Mouse (Mus musculus) embryonic facial prominence, embryonic 15.5 days (tissue): ENCODE measurements around the gene Zmynd10. TPM values are rescaled to one million over a fixed set of nuclear protein-coding genes. Genes with fewer than 3 reads are reported as not detected.
A peak's percentile ranks its signal among the peaks of the same experiment; 100 is the strongest.

Experiments
- ATAC-seq: fragments of 200-750 bp; cut with Nextera tagmentation; 2 replicates; pipeline ENCODE4 v1.8.0; 2017; ENCODE audit warnings: low read depth, moderate TSS enrichment; ENCODE audit not compliant: insufficient number of reproducible peaks, low FRiP score, low TSS enrichment
- H3K27ac ChIP-seq: fragments of 300-500 bp; sonication (generic); replicated peaks from 2 replicates; pipeline ENCODE4 v1.5.1; 2015; ENCODE audit warnings: mild to moderate bottlenecking, inconsistent platforms
- H3K27me3 ChIP-seq: fragments of 300-500 bp; sonication (generic); 2 replicates; pipeline ENCODE4 v1.6.1; 2015; ENCODE audit warnings: inconsistent platforms
- H3K36me3 ChIP-seq: fragments of 300-500 bp; sonication (generic); 2 replicates; pipeline ENCODE4 v1.6.1; 2015; ENCODE audit warnings: mild to moderate bottlenecking, inconsistent platforms
- H3K4me1 ChIP-seq: fragments of 300-500 bp; sonication (generic); 2 replicates; pipeline ENCODE4 v1.6.1; 2015; ENCODE audit warnings: inconsistent platforms
- H3K4me2 ChIP-seq: fragments of 300-500 bp; sonication (generic); replicated peaks from 2 replicates; pipeline ENCODE4 v1.6.1; 2015; ENCODE audit warnings: mild to moderate bottlenecking, inconsistent platforms
- H3K4me3 ChIP-seq: fragments of 300-500 bp; sonication (generic); replicated peaks from 2 replicates; pipeline ENCODE4 v1.5.1; 2015; ENCODE audit warnings: mild to moderate bottlenecking, inconsistent platforms
- H3K9ac ChIP-seq: fragments of 300-500 bp; sonication (generic); 2 replicates; pipeline ENCODE4 v1.6.1; 2015; ENCODE audit warnings: inconsistent platforms
- H3K9me3 ChIP-seq: fragments of 300-500 bp; sonication (generic); replicated peaks from 2 replicates; pipeline ENCODE4 v1.6.1; 2016; ENCODE audit warnings: inconsistent platforms
- whole genome bisulfite sequencing: fragments of 180-500 bp; shearing (Covaris S2); methylation state at CpG from one replicate; pipeline ENCODE4 v1.1.7; 2015; 5-methylcytosine and 5-hydroxymethylcytosine counted together
- polyA plus RNA-seq: library from polyadenylated mRNA; unstranded; fragments of >200 nt; fragmentation: Nextera tagmentation; extraction: Ambion mirVana; gene quantifications from 2 replicates; pipeline ENCODE4 v1.2.1, GENCODE M21; 2015

Zmynd10 gene
- polyA plus RNA-seq, 1 experiment from 2014 or later = 25.9 TPM

DNA sequence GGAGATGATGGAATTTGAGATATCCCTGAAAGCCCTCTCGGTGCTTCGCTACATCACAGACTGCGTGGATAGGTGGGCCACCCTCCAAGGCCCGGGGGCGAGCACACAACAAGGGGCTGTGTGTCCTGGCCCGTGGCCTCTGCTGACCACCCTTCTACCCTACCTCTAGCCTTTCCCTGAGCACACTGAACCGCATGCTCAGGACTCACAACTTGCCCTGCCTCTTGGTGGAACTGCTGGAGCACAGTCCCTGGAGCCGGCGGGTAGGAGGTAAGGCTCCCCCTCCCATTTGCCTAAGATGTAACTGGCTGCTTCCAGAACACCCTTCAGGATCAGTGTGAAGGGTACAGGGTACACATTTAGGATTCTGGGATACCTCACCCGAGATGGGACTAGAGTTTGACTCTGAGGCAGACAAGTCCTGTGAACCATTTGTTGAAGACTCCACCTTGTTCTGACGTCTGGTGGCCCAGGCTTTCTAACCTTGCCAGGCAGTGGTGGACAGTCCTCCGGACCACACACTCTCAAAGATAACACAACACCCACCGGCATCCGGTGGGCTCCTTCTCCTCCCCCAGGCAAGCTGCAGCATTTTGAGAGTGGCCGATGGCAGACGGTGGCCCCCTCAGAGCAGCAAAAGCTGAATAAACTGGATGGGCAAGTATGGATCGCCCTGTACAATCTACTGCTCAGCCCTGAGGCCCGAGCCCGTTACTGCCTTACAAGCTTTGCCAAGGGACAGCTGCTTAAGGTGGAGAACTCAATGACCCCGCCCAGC, 2.4 kb downstream of the Zmynd10 start:
- Histone ChIP-seq H3K36me3 (peaks cover 11% of the 10 kb centered on the region), H3K9me3 (no peaks in the 10 kb centered on the region), H3K9ac (no peak overlapping the region; the same call in 1 of the 2 replicates), H3K27ac (no peak overlapping the region), H3K27me3 (no peaks in the 10 kb centered on the region), H3K4me1 (peaks cover 65% of the 10 kb centered on the region), H3K4me2 (no peak overlapping the region), H3K4me3 (no peak overlapping the region)
- no peak for ATAC-seq
- WGBS = 77% methylated on average over 20 of the region's 20 CpGs

DNA sequence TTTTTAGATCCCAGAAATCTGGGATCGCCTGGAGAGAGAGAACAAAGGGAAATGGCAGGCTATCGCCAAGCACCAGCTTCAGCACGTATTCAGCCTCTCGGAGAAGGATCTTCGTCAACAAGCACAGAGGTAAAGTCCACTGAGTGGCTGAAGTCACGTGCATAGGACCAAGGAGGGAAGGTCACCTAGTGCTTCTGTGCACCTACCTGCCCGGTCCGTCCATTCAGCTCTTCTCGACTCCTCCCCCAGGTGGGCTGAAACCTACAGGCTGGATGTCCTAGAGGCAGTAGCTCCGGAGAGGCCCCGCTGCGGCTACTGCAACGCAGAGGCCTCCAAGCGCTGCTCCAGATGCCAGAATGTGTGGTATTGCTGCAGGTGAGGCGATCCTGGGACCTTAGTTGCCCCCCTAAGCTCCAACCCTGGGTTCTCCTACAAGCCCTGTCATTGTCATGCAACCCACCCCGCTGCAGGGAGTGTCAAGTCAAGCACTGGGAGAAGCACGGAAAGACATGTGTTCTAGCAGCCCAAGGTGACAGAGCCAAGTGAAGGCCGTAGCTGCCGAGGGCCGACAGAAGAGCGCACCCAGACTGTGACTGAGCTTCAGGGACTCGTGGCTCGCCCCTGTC, 3.5 kb downstream of the Zmynd10 start:
- peaks cover 69% of the 10 kb centered on the region for H3K4me1 ChIP-seq
- no peaks in the 10 kb centered on the region for H3K27me3 ChIP-seq
- 36% methylated on average over 23 of the region's 23 CpGs for WGBS
- H3K9me3 ChIP-seq = no peaks in the 10 kb centered on the region
- H3K27ac ChIP-seq = peak overlapping the region; percentile 85
- H3K4me2 ChIP-seq = peak overlapping the region; percentile 92
- H3K4me3 ChIP-seq = peak overlapping the region; percentile 51
- 0 out of 2 replicates have a peak overlapping the region, but pooled peaks have one; percentile 59 for H3K9ac ChIP-seq
- no peaks in the 10 kb centered on the region for H3K36me3 ChIP-seq
- no peak for ATAC-seq

DNA sequence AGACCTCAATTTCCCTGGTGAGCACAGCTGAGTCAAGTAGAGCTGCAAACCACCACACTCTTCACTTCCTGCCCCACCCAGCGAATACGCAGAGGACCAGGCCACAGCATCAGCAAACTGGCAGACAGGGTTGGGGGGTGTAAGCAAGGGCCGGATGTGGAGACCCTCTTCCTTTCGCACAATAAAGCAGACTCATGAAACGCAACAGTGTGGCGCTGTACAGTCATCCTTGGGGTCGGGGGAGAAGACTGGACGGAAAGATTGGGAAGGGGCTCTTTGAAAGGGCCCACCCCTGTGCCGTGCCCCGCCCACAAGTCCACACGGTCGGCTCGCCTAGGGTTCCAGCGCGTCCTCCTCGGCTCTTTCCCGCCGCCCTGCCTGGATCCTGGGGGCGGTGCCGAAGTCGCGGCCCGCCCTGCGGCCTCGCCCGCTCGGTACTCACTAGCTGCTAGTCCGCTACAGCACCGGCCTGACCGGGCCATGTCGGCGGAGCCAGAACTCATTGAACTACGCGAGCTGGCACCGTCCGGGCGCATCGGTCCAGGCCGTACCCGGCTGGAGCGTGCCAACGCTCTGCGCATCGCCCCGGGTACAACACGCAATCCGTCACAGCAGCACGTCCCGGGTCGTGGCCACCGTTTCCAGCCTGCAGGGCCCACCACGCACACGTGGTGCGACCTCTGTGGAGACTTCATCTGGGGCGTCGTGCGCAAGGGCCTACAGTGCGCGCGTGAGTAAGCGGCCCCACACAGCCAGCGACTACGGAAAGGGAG, 4.2 kb downstream of the Zmynd10 start, which contains the start of gene Rassf1:
Gene Rassf1 (plus strand): TSS at position 439 of the 773 bp plus-strand sequence.
- Histone ChIP-seq H3K36me3 (no peaks in the 10 kb centered on the region), H3K4me3 (peak within 1 kb of the TSS; percentile 51), H3K9ac (peak within 1 kb of the TSS; percentile 59), H3K27me3 (no peaks in the 10 kb centered on the region), H3K27ac (peak within 1 kb of the TSS; percentile 85), H3K4me1 (peaks cover 72% of the 10 kb centered on the region), H3K9me3 (no peaks in the 10 kb centered on the region), H3K4me2 (peak within 1 kb of the TSS; percentile 92)
- under 1% methylated on average over 63 of the region's 63 CpGs for WGBS
- peak; percentile 65 for ATAC-seq

DNA sequence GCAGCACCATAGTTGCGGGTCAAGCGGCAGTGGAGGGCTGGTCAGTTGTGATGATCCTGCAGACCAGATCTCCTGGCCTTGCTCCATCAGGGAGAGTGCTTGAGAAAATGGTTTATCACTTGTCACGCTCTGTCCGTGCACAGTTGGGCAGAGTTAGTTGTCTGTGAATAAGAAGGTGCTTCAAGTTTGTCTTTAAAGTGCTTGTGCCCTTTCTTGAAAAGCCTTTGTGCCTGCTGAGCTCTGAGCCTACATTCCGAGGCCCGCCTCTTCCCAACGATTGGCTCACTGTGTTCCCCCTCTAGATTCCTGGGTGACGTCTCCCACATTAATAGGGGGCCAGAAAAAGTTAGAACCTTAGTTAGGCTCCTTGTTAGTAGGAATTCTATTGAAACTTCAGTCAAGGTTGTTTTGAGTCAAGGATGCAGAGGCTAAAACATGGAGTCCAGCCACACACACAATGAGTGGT, 4.8 kb downstream of the Zmynd10 start:
- 6% methylated on average over 8 of the region's 8 CpGs for WGBS
- peak overlapping the region; percentile 85 for H3K27ac ChIP-seq
- ATAC-seq = no peak

DNA sequence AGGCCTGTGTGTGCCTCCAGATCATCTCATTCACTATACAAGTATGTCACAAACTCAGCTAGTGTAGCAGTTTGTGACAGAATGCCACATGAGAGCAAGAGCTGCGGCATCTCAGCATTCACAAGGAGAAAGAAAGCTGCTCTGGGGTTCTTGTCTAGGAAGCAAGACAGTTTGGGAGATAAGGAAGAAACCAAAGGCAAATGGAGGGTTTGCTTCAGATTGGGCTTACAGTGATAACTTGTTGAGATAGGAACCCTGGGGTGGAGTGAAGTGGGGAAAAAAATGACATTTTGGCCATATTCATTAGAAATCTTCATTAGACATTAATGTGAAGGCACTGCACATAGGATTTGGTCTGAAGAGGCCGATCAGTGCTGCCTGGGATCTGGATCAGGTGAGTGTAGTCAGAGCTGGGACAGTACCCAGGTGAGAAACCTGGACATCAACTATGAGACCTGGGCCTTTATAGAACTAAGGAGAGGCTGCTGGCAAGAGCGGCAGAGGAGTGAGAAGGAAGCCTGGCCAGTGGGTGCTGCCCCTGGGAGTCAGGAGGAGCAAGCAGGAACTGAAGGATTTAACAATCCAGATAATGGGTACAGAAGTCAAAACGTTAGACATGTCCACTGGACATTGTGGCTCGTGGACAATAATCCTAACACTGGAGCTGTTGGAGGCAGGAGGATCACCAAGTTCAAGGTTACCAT, 5.7 kb downstream of the Zmynd10 start:
- peaks cover 70% of the 10 kb centered on the region for H3K4me1 ChIP-seq
- peaks cover 10% of the 10 kb centered on the region for H3K36me3 ChIP-seq
- H3K9ac ChIP-seq = no peak overlapping the region
- peak overlapping the region; percentile 92 for H3K4me2 ChIP-seq
- H3K27ac ChIP-seq = peak overlapping the region; percentile 85; the same call in 1 of the 2 replicates
- no peak for ATAC-seq
- 80% methylated on average over 5 of the region's 5 CpGs for WGBS
- peak overlapping the region; percentile 83 for H3K4me3 ChIP-seq
- H3K27me3 ChIP-seq = no peaks in the 10 kb centered on the region
- H3K9me3 ChIP-seq = no peaks in the 10 kb centered on the region

More for the DNA sequence above, 4.8 kb downstream of the Zmynd10 start:
- Histone ChIP-seq H3K4me1 (peaks cover 72% of the 10 kb centered on the region), H3K4me3 (peak overlapping the region; percentile 51), H3K9me3 (no peaks in the 10 kb centered on the region), H3K9ac (peak overlapping the region; percentile 59), H3K27me3 (no peaks in the 10 kb centered on the region), H3K36me3 (0 out of 2 replicates have a peak, but pooled peaks cover 3% of the 10 kb centered on the region), H3K4me2 (peak overlapping the region; percentile 92)

DNA sequence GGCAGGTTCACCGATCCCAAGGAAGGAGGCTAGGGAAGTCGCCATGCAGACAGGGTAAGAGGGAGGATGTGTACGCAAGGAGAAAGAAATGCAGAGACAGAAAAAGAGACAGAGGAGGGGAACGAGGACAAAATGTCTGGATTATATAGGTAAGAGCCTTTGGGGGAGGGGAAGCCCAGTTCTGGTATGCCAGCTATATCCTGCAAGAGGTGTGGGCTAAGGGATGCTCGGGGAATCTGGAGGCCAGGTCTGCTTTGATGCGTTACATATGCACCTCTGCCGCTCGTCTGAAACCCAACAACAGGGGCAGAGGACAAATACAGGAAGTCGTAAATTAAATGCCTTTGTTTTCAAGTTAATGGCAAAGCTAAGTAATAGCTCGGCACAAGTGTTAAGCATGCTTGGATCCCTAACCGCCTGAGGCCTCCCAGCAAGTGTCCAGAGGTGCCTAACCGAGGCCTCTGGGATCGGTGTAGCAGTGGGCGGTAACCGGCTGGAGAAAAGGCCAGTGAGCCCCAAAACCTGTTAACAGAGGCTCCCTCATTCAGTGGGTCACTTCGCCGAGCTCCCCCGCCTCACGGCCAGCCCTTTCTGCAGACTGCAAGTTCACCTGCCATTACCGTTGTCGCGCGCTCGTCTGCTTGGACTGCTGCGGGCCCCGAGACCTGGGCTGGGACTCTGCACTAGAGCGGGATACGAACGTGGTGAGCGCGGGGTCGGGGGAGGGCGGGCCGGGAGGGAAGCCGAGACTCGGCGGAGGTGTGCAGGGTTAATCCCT, 6.6 kb downstream of the Zmynd10 start:
- peaks cover 68% of the 10 kb centered on the region for H3K4me1 ChIP-seq
- peak overlapping the region; percentile 44; the same call in 1 of the 2 replicates for H3K9ac ChIP-seq
- peak; percentile 21 for ATAC-seq
- H3K4me3 ChIP-seq = peak overlapping the region; percentile 83
- peaks cover 19% of the 10 kb centered on the region for H3K36me3 ChIP-seq
- no peaks in the 10 kb centered on the region for H3K27me3 ChIP-seq
- peak overlapping the region; percentile 97 for H3K27ac ChIP-seq
- H3K4me2 ChIP-seq = peak overlapping the region; percentile 92
- no peaks in the 10 kb centered on the region for H3K9me3 ChIP-seq
- WGBS = 5% methylated on average over 37 of the region's 37 CpGs

DNA sequence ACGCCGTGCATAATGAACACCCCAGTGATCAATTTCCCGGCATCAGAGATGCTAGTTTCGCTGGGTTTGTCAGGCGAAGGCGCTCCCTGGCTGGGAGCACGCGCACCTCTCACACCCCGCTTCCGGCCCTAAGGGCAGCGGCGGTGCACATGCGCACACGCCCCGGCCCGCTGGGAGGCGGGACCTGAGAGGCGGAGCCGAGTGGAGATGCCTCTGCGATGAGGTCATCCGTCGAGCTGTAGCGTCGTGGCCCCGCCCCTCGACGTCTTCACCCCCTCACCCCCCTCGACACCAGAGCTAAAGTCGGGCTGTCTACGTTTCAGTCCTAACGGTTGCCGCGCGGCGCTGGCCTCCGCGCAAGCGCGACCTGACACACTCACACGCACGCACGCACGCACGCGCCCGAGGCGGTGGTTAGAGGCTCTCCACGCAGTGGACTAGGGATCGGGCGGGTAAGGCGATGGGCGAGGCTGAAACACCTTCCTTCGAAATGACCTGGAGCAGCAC, 7.3 kb downstream of the Zmynd10 start:
- Histone ChIP-seq H3K9ac (peak overlapping the region; percentile 71), H3K4me2 (peak overlapping the region; percentile 92), H3K27me3 (no peaks in the 10 kb centered on the region), H3K36me3 (peaks cover 26% of the 10 kb centered on the region), H3K27ac (peak overlapping the region; percentile 97), H3K4me3 (peak overlapping the region; percentile 83), H3K9me3 (no peaks in the 10 kb centered on the region), H3K4me1 (peaks cover 68% of the 10 kb centered on the region)
- ATAC-seq = peak; percentile 92
- WGBS = under 1% methylated on average over 53 of the region's 53 CpGs

DNA sequence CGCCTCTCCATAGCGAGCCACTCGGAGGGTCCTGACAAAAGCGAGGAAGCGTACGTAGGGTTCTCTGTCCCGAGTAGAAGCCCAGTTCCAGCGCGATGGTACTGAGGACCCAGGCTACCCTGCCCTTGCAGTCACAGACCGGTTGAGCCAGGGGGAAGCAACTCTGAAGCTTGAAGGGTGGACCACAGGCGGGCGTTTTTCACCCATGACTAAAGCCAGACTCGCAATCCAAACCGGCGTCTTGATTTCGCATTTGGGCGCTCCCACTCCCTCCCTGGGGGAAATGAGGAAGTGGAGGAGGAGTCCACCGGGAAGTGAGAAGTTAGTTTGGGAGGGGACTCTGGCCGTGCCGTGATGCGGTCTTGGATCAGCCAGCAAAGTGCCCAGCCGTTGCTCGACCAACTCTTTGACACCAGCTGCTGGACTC, 7.9 kb downstream of the Zmynd10 start:
- WGBS = under 1% methylated on average over 23 of the region's 23 CpGs
- Histone ChIP-seq H3K4me1 (peaks cover 64% of the 10 kb centered on the region), H3K9me3 (no peaks in the 10 kb centered on the region), H3K4me2 (peak overlapping the region; percentile 92), H3K36me3 (peaks cover 32% of the 10 kb centered on the region), H3K9ac (peak overlapping the region; percentile 71), H3K4me3 (peak overlapping the region; percentile 83), H3K27me3 (no peaks in the 10 kb centered on the region), H3K27ac (peak overlapping the region; percentile 97)
- ATAC-seq = no peak; the same call in 1 of the 2 replicates

DNA sequence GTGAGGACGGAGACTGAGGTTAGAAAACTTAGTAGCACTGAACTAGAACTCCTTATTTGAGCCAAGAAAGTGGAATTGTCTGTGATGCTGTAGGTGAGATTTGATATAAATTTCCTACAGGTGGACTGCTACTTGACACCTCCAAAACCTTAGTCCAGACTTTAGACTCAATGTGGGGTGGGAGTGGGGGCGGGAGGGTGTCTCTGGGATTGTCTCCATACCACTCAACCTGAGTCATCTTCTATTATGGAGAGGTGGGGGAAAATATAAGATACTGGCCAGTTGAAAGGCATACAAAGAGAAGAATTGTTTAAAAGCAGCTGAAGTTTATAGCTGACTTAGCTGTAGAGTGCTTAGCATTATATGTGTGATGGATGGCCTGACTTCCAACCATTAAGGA, 8.6 kb downstream of the Zmynd10 start:
- peak overlapping the region; percentile 71 for H3K9ac ChIP-seq
- peak overlapping the region; percentile 97 for H3K27ac ChIP-seq
- peaks cover 38% of the 10 kb centered on the region for H3K36me3 ChIP-seq
- H3K4me3 ChIP-seq = peak overlapping the region; percentile 83
- WGBS = 28% methylated on average over 2 of the region's 2 CpGs
- ATAC-seq = no peak
- H3K27me3 ChIP-seq = no peaks in the 10 kb centered on the region
- H3K4me2 ChIP-seq = peak overlapping the region; percentile 92
- peaks cover 58% of the 10 kb centered on the region for H3K4me1 ChIP-seq
- no peaks in the 10 kb centered on the region for H3K9me3 ChIP-seq
